Mouse (Mus musculus) layer of hippocampus, adult 9-10 months (tissue): ENCODE data around the gene Oxct1.

Source experiments
- DNase-seq: peaks from one replicate; pipeline ENCODE4 v3.0.0; 2022; ENCODE audit warnings: low spot score

Gene Oxct1

DNA sequence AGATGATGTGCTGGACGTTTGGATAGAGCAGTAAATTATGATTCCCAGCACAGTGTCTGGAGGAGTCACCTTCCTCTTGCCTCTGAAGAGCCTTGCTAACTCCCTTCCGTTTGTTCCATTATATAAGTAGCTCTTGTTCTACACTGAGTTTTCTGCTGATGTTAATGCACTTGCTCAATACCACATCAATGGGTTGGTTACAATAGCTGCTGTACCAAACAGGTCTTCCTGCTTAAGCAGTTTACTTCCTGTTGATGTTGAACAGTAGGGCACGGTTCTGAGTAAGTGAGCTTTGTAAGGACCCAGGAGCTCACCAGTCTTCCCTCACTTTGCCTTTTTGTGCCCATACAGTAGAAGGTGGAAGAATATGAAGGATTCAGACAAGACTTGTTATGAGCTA, 98.5 kb downstream of the Oxct1 start:
- no peak for DNase-seq

DNA sequence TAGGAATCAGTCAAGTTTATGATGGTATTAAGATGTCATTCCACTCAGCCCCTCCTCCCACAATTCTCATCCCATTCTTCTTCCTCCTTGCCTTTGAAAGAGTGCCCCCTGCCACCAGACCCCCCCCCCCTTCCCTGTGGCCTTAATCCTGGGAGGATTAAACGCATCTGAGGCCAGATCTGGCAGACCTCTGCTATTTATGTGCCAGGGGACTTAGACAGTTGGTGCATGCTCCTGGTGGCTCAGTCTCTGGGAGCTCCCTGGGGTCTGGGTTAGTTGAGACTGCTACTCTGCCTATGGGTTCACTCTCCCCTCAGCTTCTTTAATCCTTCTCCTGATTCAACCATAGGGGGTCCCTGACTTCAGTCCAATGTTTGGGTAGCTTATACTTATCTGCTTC, 112.3 kb downstream of the Oxct1 start:
- DNase-seq, result no peak

DNA sequence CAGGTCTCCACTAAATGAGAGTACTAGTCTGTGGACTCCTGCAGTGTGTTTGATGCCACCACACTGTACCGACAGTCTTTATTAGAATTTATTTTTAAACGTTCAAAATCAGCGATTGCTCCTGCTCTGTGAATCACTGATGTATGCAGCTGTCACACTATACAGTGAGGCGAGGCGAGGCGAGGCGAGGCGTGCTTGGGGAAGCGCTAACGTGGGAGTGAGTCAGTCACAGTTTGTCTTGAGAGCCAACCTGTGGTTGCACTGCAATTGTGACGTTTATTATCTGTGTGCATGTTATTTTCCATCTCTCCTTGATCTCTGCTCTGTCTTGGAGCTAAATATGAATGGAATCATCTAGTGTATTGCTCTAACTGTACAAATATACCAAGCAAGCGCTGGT, 113.3 kb downstream of the Oxct1 start:
- DNase-seq, result no peak

DNA sequence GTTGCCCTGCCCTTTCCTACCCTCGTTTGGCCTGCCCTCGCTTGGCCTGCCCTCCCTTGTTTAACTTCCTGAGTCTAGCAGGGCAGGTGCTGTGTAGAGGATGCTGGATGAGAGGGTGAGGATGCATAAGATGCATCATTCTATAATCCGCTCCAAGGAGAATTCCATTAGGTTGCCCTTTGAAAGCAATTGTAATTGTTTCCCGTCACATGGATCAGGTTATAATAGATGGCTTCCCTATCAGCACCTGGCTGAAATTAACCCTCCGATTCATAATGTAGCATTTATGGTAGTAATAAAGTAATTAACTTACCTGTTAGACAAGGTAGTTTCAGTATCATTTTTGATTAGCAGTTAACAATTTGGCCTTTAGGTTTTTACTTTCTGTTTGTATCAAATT, 119.2 kb downstream of the Oxct1 start:
- no peak for DNase-seq

DNA sequence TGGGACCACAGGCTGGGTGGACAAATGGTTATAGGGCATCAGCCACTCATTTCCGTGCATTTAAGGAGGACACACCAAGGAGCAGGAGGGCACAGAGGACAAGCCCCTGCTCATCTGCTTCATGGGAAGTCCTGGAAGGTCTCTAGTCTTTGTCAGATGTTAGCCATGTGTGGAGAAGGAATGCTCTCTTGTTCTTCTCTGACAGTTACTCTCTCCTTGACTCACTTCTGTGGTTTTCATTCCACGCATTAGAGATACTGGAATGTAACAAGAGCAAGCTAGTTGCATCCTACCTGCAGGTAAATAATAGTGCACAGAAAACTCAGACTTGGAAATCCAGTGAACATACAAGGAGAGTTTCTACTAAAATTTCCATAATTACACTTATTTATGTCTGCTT, 121.5 kb downstream of the Oxct1 start:
- no peak for DNase-seq

DNA sequence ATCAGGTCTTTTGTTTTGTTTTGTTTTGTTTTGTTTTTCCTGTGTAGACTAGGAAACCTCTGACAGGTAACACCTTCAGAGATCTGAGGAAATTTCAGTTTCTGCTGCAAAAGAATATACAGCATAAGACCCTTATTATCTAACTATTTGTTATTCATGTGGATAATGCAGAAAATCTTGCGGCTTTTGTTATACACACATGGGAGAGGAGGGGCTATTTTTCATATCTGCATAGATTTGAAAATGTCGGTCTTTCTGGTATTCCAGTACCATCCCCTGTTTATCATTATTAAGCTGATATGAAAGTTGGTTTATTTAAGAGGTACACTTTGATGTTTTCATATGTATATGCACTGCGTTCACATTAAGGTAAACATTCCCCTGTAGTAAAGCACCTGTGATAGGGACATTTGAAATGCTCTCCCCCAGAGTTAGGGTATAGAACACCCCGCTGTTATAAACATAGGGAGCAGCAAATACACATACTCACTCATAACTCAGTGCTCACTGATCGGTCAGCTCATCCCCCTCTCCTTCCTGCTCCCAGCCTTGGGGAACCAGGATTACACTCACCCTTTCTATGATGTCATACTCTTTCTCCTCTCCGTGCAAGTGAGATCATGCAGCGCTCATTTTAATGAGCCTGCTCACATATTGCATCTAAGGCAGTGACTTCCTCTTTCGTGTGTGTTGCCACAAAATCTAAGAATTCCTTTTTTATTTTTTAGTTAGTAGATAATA, 122.6 kb downstream of the Oxct1 start:
- DNase-seq, result no peak

DNA sequence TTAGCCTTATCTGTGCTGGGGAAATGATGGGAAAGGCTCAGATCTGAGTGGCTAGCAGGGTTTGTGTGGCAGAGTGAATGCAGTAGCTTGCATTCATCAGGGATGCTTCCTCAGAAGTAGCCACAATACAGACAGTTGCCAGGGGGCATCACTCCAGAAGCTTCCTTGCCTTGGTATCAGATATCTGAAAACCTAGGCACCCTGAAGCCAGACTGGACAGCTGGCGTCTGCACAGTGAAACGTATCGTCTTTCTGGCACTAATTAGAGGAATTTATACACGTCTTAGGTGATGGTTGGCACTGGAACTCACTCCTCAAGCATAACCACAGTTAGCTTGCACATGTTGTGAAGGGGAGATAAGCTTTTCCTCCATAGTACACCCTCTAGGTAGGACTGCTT, 128.5 kb downstream of the Oxct1 start:
- DNase-seq, result no peak

DNA sequence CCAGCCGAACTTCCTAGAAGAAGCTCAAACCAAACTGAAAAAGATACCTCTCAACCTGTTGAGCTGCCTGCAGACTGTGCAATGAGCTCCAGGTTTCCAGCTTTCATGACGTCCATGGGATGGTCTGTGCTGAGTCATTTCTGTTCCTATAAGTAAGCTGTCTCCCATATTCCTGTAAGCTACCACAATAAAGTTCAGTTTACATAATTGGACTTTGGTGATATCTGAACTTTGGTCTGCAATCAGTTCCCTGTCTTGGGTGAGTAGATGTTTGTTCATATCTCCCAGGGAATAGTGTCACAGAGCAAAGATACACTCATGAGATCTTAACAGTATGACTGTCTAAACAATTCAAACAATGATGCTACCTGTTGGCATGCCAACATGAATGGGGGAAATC, 141.8 kb downstream of the Oxct1 start:
- no peak for DNase-seq

DNA sequence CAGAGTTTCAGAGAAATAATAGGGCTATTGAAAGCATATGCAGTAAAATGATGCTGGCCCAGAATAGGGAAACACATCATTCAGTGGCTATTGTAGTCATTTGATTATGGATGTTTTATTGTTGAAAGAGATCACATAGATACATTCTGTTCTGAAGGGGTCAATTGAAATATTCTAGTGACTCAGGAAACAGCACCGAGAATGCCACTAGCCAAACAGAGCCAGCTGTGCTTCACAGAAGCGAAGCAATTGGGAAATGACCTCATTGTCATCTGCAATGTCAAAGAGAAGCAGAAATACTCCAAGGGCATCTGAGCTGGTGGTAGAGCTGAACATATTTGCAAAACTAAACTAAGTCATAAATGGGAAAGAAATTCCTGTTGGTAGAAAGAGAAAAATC, 145.4 kb downstream of the Oxct1 start:
- no peak for DNase-seq

DNA sequence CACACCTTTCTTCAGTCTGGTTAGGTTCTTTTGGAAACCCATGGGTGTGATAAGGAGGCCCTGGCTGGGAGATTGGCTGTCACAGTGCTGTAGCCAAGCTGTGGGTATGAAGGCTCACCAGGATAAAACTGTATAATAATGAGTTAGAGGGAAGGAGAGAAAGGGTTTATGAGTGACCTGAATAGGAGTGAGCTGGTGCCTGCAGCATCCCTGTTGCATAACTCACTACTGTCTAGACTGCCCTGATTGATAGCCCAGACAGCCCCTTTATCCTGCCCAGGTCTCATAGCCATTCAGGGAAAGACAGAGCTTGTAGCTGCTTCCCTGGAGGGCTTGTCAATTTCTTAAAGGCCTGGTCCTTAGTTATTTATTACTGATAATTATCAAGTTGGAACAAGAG, 171.7 kb downstream of the Oxct1 start:
- DNase-seq, result no peak
